Mouse (Mus musculus) myocyte (in vitro differentiated cells): ENCODE data around the gene Gm45902.

Source experiments
- CEBPB ChIP-seq: IDR thresholded peaks from 2 replicates; pipeline ENCODE4 v1.6.1; 2011; ENCODE audit warnings: mild to moderate bottlenecking, moderate library complexity; ENCODE audit not compliant: poor library complexity, insufficient read depth, severe bottlenecking
- E2F4 ChIP-seq: IDR thresholded peaks from one replicate; pipeline ENCODE4 v1.6.1; 2011; ENCODE audit warnings: mild to moderate bottlenecking, control low read depth, moderate library complexity; ENCODE audit not compliant: insufficient read depth
- MAX ChIP-seq: IDR thresholded peaks from one replicate; pipeline ENCODE4 v1.6.1; 2011; ENCODE audit warnings: low read depth, mild to moderate bottlenecking, control low read depth
- MYOD1 ChIP-seq, 3 experiments: IDR thresholded peaks; one replicate each; pipeline ENCODE4 v1.6.1; 2011; ENCODE audit warnings: control low read depth in 2 of 3, low read depth in 2 of 3, mild to moderate bottlenecking in 2 of 3, moderate library complexity in 1 of 3; ENCODE audit not compliant: insufficient read length in 2 of 3, control insufficient read depth in 1 of 3
- MYOG ChIP-seq, 3 experiments: IDR thresholded peaks; one replicate each; pipeline ENCODE4 v1.6.1; 2011; ENCODE audit warnings: control low read depth in 2 of 3, low read depth in 2 of 3, mild to moderate bottlenecking in 2 of 3; ENCODE audit not compliant: insufficient read length in 2 of 3, control insufficient read depth in 1 of 3, insufficient read depth in 1 of 3
- POLR2A ChIP-seq: IDR thresholded peaks from one replicate; pipeline ENCODE4 v1.6.1; 2011; ENCODE audit warnings: low read depth, mild to moderate bottlenecking, control low read depth, moderate library complexity; ENCODE audit not compliant: insufficient read length
- POLR2AphosphoS2 ChIP-seq: IDR thresholded peaks from one replicate; pipeline ENCODE4 v1.6.1; 2011; ENCODE audit warnings: low read depth, control low read depth; ENCODE audit not compliant: insufficient read length
- REST ChIP-seq: IDR thresholded peaks from one replicate; pipeline ENCODE4 v1.6.1; 2011; ENCODE audit warnings: mild to moderate bottlenecking, control low read depth, moderate library complexity; ENCODE audit not compliant: insufficient read depth, insufficient read length
- TCF12 ChIP-seq: IDR thresholded peaks from one replicate; pipeline ENCODE4 v1.6.1; 2011; ENCODE audit warnings: mild to moderate bottlenecking, control low read depth; ENCODE audit not compliant: poor library complexity, insufficient read depth, severe bottlenecking
- TCF3 ChIP-seq: IDR thresholded peaks from one replicate; pipeline ENCODE4 v1.6.1; 2011; ENCODE audit warnings: low read depth, control low read depth; ENCODE audit not compliant: insufficient read length
- USF1 ChIP-seq: IDR thresholded peaks from one replicate; pipeline ENCODE4 v1.6.1; 2011; ENCODE audit warnings: low read depth, mild to moderate bottlenecking, control low read depth, moderate library complexity

DNA sequence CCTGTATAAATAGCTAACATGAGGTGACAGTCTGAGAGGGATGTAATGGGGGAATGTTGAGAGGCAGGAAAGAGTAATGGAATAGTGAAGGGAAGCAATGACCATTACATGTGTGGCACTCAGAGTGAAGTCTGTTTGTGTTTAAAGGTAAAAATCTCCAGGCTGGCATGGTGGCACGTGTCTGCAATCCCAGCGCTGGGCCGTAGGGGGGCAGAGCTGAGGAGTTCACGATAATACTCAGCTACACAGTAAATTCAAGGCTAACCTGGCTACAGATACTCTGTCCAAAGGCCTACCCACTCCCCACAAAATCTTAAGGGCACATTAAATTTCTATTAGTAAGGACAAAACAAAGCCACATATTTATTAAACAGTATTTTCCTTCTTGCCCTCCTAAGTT lies 56.0 kb downstream of the Gm45902 start:
- TF ChIP-seq USF1 (no peak), E2F4 (no peak), TCF12 (no peak), REST (no peak), MAX (no peak), MYOD1 (IDR thresholded peaks at IDR 0.05; ENCODE audit: control insufficient read depth in 1 of 3, insufficient read length in 2 of 3, low read depth in 2 of 3) (no peak), POLR2A (no peak), CEBPB (no peak), MYOG (IDR thresholded peaks at IDR 0.05; ENCODE audit: control insufficient read depth in 1 of 3, insufficient read depth in 1 of 3, insufficient read length in 2 of 3, low read depth in 2 of 3) (no peak), POLR2AphosphoS2 (no peak), TCF3 (no peak)
